In genomic region chr17:25913877-25914275, GRCm38 (mm10) we compare ENCODE assay signal across 10 mouse cellular contexts. TPM values are rescaled to one million over a fixed set of nuclear protein-coding genes. Genes with fewer than 3 reads are reported as not detected.
A peak's percentile ranks its signal among the peaks of the same experiment; 100 is the strongest.
DNase-seq lines count a peak whose midpoint lies in the region; ATAC-seq and TF ChIP-seq lines count a peak whose summit lies in the region.
"Had no signal": no experiment of that assay in that cellular context is flagged by ENCODE, and none has a peak within 500 bp of the region (broad histone marks: within the 10 kb centered on the region; RNA-seq: fewer than 3 reads in every experiment).

No protein-coding gene starts in this region.

- peaks cover 29% of the 10 kb centered on the region for H3K4me1 ChIP-seq in heart, embryonic 11.5 days (ENCODE audit: control insufficient read depth, insufficient read depth, low read length)
- H3K4me1 ChIP-seq in lung, embryonic 14.5 days (ENCODE audit: insufficient read depth), result peaks cover 10% of the 10 kb centered on the region; the same call in 1 of the 2 replicates

- no peaks in the 10 kb centered on the region for H3K9me3 ChIP-seq in heart, embryonic 11.5 days (replicated peaks; ENCODE audit: control insufficient read depth, low read length)
- no peaks in the 10 kb centered on the region for H3K9me3 ChIP-seq in lung, embryonic 14.5 days (ENCODE audit: low read depth, low read length)
- H3K9me3 ChIP-seq: G1E; limb, embryonic 13.5 days had no signal

- WGBS in heart, embryonic 11.5 days (ENCODE audit: insufficient replicate concordance), result 18% methylated on average over 1 of the region's 1 CpGs
- WGBS in lung, embryonic 14.5 days, result 53% methylated on average over 1 of the region's 1 CpGs

- H3K9ac ChIP-seq in heart, embryonic 11.5 days (ENCODE audit: low read depth, low read length), result no peak overlapping the region
- no peak overlapping the region for H3K9ac ChIP-seq in lung, embryonic 14.5 days
- H3K9ac ChIP-seq: limb, embryonic 13.5 days had no signal

- DNase-seq in left cerebral cortex, adult 2 months (ENCODE audit: extremely low spot score in 1 of 2, low spot score in 2 of 2), result no peak
- DNase-seq in left cerebral cortex, adult 11 months (ENCODE audit: low spot score), result no peak
- DNase-seq in lung, embryonic 14.5 days, result peak; percentile 28
- DNase-seq in urinary bladder, postnatal 36 days (ENCODE audit: low spot score in 2 of 2), result no peak
- DNase-seq in testis, postnatal 14 days (ENCODE audit: low spot score), result no peak
- DNase-seq in thymus, postnatal 0 days (ENCODE audit: low spot score), result no peak

- intact Hi-C loops in left cerebral cortex, adult 2 months (cut with DNase I), result no loop called here

- H3K36me3 ChIP-seq in heart, embryonic 11.5 days (ENCODE audit: control insufficient read depth, insufficient read depth, low read length), result 0 out of 2 replicates have a peak, but pooled peaks cover 3% of the 10 kb centered on the region
- 0 out of 2 replicates have a peak, but pooled peaks cover 4% of the 10 kb centered on the region for H3K36me3 ChIP-seq in lung, embryonic 14.5 days (ENCODE audit: insufficient read depth)

- peak overlapping the region; percentile 77 for H3K27ac ChIP-seq in left cerebral cortex, adult 2 months
- peak overlapping the region; percentile 24; the same call in 1 of the 2 replicates for H3K27ac ChIP-seq in heart, embryonic 11.5 days (ENCODE audit: low read depth, low read length)
- no peak overlapping the region for H3K27ac ChIP-seq in lung, embryonic 14.5 days (ENCODE audit: low read depth)
- H3K27ac ChIP-seq: limb, embryonic 13.5 days had no signal

- peak overlapping the region; percentile 16; the same call in 1 of the 2 replicates for H3K4me2 ChIP-seq in heart, embryonic 11.5 days
- no peak overlapping the region for H3K4me2 ChIP-seq in lung, embryonic 14.5 days
- H3K4me2 ChIP-seq: limb, embryonic 13.5 days had no signal

- no peak for TF ChIP-seq CTCF in left cerebral cortex, adult 2 months (IDR thresholded peaks at IDR 0.05)
- TF ChIP-seq CTCF in lung, embryonic 14.5 days (IDR thresholded peaks at IDR 0.05; ENCODE audit: low read depth), result no peak

- no peak for ATAC-seq in heart, embryonic 11.5 days (replicated peaks; ENCODE audit: insufficient number of reproducible peaks, low FRiP score, low TSS enrichment)
- no peak for ATAC-seq in lung, embryonic 14.5 days (ENCODE audit: insufficient read depth)

- no peaks in the 10 kb centered on the region for H3K27me3 ChIP-seq in heart, embryonic 11.5 days (ENCODE audit: control insufficient read depth, insufficient read depth, low read length)
- H3K27me3 ChIP-seq in lung, embryonic 14.5 days (ENCODE audit: insufficient read depth, low read length), result no peaks in the 10 kb centered on the region
- H3K27me3 ChIP-seq: limb, embryonic 13.5 days had no signal

- peak overlapping the region; percentile 5; the same call in 1 of the 2 replicates for H3K4me3 ChIP-seq in left cerebral cortex, adult 2 months
- H3K4me3 ChIP-seq in heart, embryonic 11.5 days (ENCODE audit: low read depth, low read length), result no peak overlapping the region
- H3K4me3 ChIP-seq in lung, embryonic 14.5 days (ENCODE audit: low read depth, low read length), result no peak overlapping the region
- H3K4me3 ChIP-seq: limb, embryonic 13.5 days had no signal

RNA-seq across cellular contexts. Expression of gene Rab40c, which starts 5.7 kb away (rescaled TPM):
- total RNA-seq in left cerebral cortex, adult 2 months (2021), result 10 to 100 TPM; 46.4 to 47.2 TPM
- polyA plus RNA-seq in heart, embryonic 11.5 days (2014; fragmentation: Nextera tagmentation; extraction: Ambion mirVana), result 11.0 and 11.7 TPM in 2 replicates
- polyA plus RNA-seq in lung, embryonic 14.5 days (2014; fragmentation: Nextera tagmentation; extraction: Ambion mirVana), result 15.3 and 15.4 TPM in 2 replicates
- polyA plus RNA-seq in thymus, postnatal 0 days (2015; fragmentation: Nextera tagmentation; extraction: Ambion mirVana), result 14.9 and 20.0 TPM in 2 replicates

RNA-seq across cellular contexts. Expression of gene Pigq, which starts 30.9 kb away (rescaled TPM):
- 100 to 1,000 TPM in 1 of 2 experiments, 10 to 100 TPM in 1; 96.5 to 118 TPM for total RNA-seq in left cerebral cortex, adult 2 months (2021)
- polyA plus RNA-seq in heart, embryonic 11.5 days (2014; fragmentation: Nextera tagmentation; extraction: Ambion mirVana), result 71.2 and 77.1 TPM in 2 replicates
- polyA plus RNA-seq in lung, embryonic 14.5 days (2014; fragmentation: Nextera tagmentation; extraction: Ambion mirVana), result 65.9 and 69.0 TPM in 2 replicates
- polyA plus RNA-seq in thymus, postnatal 0 days (2015; fragmentation: Nextera tagmentation; extraction: Ambion mirVana), result 28.8 and 34.6 TPM in 2 replicates

RNA-seq across cellular contexts. Expression of gene Nhlrc4, which starts 30.9 kb away (rescaled TPM):
- total RNA-seq in left cerebral cortex, adult 2 months (2021), result under 1 TPM; 0.20 to 0.87 TPM
- polyA plus RNA-seq in heart, embryonic 11.5 days (2014; fragmentation: Nextera tagmentation; extraction: Ambion mirVana), result 0.34 and 0.42 TPM in 2 replicates
- polyA plus RNA-seq in lung, embryonic 14.5 days (2014; fragmentation: Nextera tagmentation; extraction: Ambion mirVana), result not detected in 2 replicates
- polyA plus RNA-seq in thymus, postnatal 0 days (2015; fragmentation: Nextera tagmentation; extraction: Ambion mirVana), result 0.36 and 0.46 TPM in 2 replicates
- polyA plus RNA-seq: limb, embryonic 13.5 days; urinary bladder, adult 2 months had no signal

RNA-seq across cellular contexts. Expression of gene Wfikkn1, which starts 33.2 kb away (rescaled TPM):
- total RNA-seq in left cerebral cortex, adult 2 months (2021), result 1 to 10 TPM; 1.7 TPM
- polyA plus RNA-seq in heart, embryonic 11.5 days (2014; fragmentation: Nextera tagmentation; extraction: Ambion mirVana), result 0.17 and 0.47 TPM in 2 replicates
- 0.57 and 0.87 TPM in 2 replicates for polyA plus RNA-seq in lung, embryonic 14.5 days (2014; fragmentation: Nextera tagmentation; extraction: Ambion mirVana)
- 0.46 and 0.51 TPM in 2 replicates for polyA plus RNA-seq in thymus, postnatal 0 days (2015; fragmentation: Nextera tagmentation; extraction: Ambion mirVana)

RNA-seq across cellular contexts. Expression of gene A930017K11Rik, which starts 38.5 kb away (rescaled TPM):
- under 1 TPM; 0.26 to 0.27 TPM for total RNA-seq in left cerebral cortex, adult 2 months (2021)
- polyA plus RNA-seq in heart, embryonic 11.5 days (2014; fragmentation: Nextera tagmentation; extraction: Ambion mirVana), result 0.14 and 0.25 TPM in 2 replicates
- 0.16 and 0.26 TPM in 2 replicates for polyA plus RNA-seq in lung, embryonic 14.5 days (2014; fragmentation: Nextera tagmentation; extraction: Ambion mirVana)
- polyA plus RNA-seq in thymus, postnatal 0 days (2015; fragmentation: Nextera tagmentation; extraction: Ambion mirVana), result not detected in 2 replicates
- total RNA-seq: G1E had no signal
